Mouse (Mus musculus): Measurements from ENCODE around the gene Rmnd1.

DNA sequence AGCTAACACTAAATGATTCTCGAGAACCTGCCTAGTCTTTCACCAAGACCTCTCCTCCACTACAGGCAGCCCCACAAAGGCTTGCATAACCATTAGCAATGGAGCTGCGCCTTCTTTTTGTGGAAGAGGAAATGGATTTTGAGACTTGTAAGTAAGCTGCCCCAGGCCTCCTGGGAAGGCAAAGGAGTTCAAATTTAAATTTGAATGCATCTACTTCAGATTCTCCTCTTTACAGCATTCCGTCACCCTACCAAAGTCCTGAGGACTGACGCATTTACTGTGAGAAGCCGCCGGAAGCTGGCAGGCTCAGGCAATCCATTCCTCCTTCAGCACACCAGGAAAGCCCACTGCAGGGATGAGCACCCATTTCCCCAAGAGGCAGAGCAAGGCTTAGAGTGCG lies 56.9 kb downstream of the Rmnd1 start:
- no peak for TF ChIP-seq CTCF (IDR thresholded peaks at IDR 0.05)
- no peak for TF ChIP-seq EP300 (IDR thresholded peaks at IDR 0.05)
